Mouse (Mus musculus): ENCODE results near the gene Gm45208. TPM values are rescaled to one million over a fixed set of nuclear protein-coding genes. Genes with fewer than 3 reads are reported as not detected.
A peak's percentile ranks its signal among the peaks of the same experiment; 100 is the strongest.
"Not testable (repeated sequence)": the region's sequence is repeated elsewhere in the genome, so short reads cannot be mapped to it uniquely, and the experiment has no call there.

Gene Gm45208
- total RNA-seq, 1 experiment from 2014 or later: 0.52 TPM

DNA sequence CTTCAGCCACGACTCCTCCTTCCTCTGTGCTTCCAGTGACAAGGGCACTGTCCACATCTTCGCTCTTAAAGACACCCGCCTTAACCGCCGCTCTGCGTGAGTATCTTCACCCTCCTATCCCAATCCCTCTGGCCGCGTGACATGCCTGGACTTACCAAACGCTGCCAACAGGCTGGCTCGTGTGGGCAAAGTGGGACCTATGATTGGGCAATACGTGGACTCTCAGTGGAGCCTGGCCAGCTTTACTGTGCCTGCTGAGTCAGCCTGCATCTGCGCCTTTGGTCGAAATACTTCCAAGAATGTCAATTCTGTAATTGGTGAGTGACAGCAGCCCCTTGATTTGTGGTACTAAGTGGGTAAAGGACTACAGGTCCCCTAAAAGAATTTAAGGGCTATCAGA is 5.1 kb downstream of the Gm45208 start:
- peak; percentile 61 for DNase-seq

DNA sequence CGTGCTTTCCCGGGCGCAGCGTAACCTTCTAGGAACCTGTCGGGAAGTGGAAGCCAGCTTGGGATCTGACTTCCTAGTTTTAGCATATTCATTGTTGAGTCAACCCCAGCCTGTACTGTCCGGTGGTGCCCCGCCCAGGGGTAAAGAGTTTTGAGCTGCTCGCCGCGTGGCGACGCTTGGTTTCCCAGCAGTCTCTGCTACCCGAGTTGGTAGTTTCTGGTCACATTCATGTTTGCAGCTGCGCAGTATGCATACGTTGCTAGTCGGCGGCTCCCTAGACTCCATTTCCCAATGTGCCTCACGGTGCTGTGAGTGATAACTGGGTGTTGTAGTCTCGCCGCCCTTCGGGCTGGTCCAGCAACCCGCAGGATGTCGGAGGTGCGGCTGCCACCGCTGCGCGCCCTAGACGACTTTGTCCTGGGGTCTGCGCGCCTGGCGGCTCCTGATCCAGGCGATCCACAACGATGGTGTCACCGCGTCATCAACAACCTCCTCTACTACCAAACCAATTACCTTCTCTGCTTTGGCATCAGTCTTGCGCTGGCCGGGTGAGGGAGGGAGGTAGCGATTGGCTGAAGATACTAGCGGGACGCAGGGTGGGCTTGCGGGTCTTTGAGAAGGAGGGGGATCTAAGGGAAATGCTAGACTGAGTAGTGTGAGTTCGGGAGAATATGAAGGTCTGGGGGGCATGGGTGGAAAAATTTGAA is 6.3 kb downstream of the Gm45208 start, which contains the start of gene Praf2:
Gene Praf2, plus strand, starts transcription at position 225 of the 707 bp plus-strand sequence.
- DNase-seq: peak; percentile 81

DNA sequence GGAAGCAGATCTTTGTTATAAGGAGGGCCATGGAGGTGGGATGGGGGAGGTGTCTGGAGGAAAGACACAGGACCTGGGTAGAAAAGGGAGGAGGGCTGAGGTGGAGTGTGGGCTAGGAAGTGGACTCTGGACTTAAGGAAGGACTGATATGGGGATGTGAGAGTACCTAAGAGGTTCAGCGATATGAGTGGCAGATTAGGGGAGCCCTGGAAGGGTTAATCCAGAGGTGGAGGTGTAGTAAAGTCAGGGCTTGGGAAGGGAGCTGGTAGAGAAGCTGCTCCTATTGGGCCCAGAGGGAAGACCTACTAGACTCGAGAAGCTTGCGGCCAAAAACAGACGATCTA is 6.8 kb downstream of the Gm45208 start:
- no peak for DNase-seq

DNA sequence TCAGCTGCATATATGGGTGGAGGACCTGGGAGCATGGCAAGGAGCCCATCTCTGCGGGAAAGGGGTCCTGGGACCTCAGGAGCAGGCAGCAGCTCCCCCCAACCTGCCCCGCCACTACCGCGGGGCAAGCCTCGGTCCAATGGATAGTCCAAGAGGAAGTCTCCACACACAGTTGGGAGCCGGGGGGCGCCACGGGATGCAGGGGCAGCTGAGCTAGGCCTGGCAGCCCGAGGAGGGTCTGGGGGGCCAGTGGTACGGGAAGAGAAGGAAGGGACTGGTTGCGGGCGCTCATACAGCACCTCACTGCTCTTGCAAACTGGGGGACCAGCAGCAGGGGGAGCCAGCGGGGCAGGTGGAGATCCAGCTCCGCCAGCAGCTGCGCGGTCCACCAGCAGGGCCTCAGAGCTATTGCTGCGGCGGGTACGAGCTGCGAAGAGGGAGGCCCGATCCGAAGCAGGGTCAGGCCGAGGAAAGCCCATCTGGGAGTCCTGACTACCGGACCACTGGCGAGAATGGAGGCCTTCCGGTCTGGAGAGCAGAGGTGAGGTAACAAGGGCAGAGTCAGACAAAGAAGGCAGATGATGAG is 11.6 kb downstream of the Gm45208 start:
- peak; percentile 87 for DNase-seq

DNA sequence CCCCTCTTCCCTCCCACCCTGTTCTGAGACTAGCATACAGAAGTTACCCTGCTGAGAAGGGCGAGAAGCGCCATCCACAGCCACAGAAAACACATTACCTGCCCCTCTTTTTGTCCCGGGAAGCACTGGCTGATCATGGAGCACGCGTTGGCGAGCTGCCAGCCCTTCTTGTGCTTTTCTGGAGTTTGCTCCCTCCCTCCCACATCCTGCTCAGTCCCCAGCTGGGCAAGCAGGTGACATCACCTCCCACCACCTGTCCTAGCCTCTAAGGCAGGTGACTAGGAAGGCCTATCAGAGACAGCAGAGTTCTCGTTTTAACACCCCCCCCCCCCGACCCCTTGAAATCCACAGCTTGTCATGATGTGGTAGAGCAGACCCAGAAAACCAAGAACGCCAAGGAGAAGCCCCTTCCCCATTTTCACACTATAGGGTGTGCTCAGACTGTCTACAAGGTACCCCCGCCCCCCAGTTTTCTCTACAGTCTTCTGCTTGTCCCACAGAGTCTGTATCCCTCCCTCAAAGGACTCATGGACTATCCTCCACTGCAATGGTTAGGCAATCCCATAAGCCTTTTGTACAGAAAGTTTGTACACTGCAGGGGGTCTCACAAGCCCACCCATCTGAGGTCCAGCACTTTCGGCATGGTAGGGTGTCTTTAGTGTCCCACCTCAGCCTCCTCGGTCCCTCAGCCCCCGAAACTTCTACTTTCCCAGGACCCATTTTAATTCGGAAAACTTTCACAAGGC is 17.5 kb downstream of the Gm45208 start:
- no peak for DNase-seq

DNA sequence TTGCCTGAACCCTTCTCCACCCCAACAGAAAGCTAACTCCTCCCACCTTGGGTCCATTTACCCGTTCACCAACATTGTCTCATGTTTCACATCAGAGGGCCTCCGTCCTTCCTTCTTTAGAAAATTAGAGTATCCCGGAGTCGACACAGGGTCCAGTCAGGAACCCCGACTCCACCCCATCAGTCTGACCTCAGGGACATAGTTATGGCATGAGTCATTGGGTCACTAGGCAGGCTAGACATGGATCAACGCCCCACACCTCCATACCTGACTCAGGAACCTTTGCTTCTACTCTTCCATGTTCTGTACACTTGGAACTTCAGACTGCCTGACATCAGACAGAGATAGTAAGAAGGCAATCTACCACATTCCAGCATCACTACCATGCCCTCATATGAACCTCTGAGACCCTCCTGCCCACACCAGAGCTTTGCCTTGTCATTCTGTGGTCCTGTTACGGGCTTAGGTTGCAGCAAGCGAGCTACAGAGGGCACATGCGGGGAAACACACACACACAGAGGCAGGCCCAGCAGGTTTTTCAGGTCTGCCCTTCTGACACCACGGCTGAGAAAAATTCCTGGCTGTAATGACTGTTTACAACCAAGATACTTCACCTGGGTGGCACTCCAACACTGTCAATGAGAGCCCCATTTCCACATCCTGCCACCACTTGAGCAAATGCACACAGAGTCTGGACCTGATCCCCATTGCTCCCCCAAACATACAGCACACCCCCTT is 18.2 kb downstream of the Gm45208 start:
- no peak for DNase-seq

DNA sequence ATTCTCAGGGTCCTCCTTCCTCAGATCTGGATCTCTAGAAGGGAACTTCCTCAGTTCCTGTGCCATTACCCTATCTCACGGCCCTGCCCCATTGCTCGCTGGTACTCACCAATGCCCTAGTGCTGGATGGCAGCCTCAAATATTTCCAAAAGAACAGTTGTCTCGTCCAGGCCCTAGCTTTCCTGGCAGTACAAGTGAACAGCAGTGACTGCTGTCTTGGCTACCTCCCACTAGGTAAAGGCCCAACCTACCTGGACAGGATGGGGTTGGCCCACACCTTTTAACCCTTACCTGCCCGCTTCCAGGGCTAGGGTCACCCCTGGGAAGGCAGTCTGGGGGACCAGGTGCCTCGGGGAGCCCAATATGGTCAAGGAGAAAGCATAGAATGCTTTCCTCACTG is 19.1 kb downstream of the Gm45208 start:
- DNase-seq: no peak

DNA sequence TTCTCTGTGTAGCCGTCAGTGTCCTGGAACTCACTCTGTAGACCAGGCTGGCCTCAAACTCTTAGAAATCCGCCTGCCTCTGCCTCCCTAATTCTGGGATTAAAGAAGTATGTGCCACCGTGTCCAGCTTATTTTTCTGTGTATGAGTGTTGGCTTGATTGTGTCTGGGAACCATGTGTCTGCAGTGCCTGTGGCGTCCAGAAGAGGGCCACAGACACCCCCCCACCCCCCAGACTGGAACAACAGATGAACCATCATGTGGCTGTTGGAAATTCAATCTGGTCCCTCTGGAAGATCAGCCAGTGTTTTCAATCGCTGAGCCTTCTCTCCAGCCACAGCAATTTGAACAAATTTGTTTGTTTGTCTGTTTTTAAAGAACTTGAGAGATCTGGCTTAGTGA is 21.4 kb downstream of the Gm45208 start:
- DNase-seq: no peak

DNA sequence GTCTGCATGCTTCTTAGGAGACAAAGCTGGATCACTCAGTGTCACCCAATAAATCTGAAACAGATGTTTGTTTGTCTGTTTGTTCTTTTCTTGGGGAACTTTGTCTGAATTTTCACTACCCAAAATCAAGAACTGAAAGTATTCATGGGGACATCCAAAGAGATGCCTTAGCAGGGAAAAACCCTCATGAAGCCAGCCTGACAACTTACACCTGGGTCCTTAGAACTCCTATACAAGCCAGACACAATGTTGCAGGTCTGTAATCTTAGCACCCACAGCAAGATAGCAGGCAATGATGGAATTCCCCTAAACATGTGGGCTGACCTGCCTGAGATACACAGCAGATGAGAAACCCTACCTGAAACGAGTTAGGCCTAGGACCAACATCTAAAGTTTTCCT is 22.9 kb downstream of the Gm45208 start:
- no peak for DNase-seq

DNA sequence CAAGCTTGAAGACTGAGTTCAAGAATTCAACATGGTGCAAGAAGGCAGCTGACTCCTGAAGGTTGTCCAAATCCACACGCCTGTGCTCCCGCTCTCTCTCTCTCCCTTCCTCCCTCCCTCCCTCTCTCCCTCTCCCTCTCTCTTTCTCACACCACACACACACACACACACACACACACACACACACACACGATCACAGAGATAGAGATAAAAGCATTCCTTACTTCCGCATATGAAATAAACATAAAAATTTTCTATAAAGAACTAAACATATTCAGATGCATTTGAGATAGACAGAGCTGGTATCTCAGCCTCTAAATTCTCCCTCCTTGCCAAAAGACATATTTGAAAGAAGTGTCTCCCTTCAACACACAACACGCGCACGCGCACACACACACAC is 23.4 kb downstream of the Gm45208 start:
- DNase-seq: no peak

DNA sequence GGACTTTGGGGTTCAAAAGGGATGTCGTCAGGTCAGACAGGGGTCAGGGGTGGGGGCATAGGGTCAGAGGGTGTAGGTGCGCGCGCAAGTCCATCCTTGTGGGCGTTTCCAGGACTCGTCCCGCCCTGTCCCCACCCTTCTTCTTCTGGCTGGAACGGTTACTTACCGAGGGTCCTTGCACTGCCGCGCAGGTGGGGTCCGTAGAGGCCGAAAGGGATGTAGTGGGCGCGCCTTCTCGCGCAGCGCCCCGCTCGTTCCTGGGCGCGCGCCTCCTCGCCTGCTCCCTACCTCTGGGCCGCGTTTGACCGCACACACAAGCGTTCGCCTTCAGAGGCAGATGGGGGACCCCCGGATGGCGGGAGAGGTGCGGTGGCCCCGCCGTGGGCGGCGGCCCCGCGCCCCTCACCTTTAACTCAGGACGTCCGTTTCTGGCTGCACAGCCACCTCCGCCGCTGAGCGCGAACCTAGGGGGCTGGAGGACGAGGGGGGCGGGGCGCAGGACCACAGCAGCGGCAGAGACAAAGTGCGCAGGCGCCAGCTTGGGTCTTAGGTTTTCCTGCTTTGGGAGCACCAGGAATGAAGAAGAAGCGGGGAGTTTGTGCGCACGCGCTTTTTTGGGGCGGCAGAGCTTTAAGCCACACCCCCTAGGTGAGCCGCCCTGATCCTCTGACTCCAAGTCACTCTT is 28.5 kb downstream of the Gm45208 start, which contains the start of gene Ccdc120:
Gene Ccdc120, minus strand, starts transcription at position 474 of the 685 bp plus-strand sequence.
- DNase-seq: peak; percentile 73

DNA sequence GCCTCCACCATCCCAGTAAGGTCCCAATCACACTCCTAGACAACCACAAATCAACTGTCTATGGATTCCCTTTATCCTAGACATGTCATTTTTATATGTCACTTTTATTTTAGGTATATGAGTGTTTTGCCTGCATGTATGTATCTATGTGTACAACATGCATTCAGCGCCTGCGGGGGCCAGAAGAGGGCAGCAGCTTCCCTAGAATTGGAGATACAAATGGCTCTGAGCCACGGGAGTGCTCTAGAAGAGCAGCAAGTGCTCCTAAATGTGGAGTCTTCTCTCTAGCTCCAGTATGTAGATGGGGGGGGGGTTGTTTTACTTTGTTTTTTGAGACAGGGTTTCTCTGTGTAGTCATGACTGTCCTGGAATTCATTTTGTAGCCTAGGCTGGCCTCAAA is 31.6 kb downstream of the Gm45208 start:
- DNase-seq: not testable (repeated sequence)

DNA sequence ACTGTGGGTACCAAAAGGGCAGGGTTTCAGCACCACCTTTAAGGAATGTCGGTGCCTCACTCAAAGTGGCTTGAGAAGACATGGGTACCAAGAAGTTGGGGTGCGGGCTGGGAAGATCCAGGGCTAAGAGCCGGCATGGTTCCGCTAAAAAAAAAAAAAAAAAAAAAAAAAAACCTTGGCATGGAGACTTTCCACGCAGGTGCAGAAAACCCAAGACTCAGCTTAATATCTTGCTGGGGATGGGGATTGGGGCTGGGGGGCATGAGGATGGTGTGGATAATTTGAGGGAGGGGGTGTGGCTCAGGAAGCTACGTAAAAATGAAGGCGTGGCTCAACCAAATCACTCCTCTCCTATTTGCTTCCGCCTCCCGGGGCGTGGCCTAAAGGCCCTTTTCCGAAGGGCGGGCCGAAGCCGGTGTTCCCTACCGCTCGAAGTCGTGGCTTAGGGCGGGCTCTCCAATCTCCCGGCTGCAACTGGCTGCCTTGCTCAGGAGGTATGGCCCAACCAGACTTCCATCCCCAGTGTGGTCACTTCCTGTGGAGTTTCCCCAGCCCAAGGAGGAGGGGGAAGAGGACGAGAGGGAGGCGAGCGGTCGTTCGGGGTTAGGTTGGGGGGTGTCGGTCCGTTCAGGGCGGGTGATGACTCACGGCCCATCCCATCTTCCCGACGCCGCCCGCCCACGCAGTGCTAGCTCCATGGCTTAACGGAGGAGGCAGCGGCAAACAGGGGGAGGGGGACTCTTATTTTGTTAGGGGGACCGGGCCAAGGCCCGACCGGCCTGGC is 40.3 kb downstream of the Gm45208 start, which contains the start of gene Tfe3:
Gene Tfe3, plus strand, starts transcription at position 424 of the 784 bp plus-strand sequence.
- peak; percentile 94 for DNase-seq

DNA sequence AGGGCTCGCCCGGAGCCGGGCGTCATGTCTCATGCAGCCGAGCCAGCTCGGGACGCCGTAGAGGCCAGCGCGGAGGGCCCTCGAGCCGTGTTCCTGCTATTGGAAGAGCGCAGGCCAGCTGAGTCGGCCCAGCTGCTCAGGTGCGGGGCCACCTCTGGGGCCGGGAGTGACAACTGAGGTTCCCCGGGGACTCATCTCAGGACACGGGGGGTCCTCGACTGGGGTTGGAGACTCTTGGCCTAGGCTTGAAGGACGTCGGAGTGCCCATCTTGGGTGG is 40.8 kb downstream of the Gm45208 start:
- no peak for DNase-seq

DNA sequence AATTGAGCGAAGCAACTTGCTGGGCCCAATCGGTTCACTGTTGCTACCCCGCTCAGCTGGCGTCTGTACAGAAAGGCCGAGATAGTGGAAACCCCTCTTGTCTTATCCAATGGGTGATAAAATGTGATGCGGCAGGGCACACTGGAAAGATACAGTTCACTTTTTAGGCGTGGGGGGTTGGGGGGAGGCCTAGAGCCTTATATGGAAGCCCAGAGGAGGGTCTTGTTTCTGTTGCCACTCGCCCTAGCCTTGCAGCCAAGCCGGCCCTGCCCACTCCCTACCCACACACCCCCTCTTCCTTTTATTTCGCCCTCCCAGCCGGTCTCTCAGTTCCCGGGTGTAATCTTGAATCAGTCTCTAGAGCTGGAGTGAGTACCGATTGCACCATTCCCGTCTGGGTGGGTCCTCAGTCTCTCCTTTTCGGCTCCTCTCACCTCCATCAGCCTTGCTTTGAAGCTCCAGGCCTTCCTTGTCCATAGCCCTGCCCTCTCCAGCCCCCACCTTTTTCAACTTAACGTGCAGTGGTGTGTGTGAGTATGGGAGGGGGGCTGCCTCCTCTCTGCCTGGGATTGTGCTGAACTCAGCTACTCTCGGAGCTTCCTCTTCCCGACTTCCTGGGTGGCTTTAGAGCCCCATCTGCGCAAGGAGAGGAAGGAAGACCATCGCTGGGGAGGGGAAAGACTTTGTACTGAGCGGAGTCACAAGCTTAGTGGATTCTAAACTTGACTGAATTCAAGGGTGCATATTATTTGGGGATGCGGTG is 41.8 kb downstream of the Gm45208 start:
- DNase-seq: peak; percentile 29

DNA sequence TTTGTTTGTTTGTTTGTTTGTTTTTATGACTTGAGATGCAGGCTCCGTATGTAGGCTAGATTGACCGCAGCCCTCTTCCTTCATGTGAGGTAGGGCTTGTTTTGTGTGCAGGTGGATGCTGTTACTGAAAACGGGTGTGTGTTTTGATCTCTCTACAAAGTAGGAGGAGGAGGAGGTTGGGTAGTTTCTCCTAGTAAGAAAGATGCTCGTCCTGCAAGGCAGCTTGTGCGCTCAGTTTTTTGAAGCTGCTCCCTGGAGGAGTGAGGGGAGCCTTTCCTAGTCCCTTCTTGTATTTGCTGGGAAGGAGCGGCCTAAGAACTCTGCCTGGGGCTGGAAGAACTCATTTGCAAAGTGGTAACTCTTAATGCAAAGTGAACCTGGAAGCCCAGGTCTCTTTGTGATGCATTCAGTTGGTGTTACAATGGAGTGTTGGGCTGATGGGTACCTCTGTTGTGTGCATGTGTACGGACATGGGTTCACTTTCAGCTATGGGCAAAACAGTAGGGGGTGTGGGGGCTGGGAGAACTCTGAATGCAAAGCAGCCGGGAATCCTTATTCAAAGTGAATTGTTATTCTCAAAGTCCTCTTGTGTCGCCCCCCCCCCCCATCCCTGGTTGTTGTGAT is 42.7 kb downstream of the Gm45208 start:
- DNase-seq: no peak

DNA sequence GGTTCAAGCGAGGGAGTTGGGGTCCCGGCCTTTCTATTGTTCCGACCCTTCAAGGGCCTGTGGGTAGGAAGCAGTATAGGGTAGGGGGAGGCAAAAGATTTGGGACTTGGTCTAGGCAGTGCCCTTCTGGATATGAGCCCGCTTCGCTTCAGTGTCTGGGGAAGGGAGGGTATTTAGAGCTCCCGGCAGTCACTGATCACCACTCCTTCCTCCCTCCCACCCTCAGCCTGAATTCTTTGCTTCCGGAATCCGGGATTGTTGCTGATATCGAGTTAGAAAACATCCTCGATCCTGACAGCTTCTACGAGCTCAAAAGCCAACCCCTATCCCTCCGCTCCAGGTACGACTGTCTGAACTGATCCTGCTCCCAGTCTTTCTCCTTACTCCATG is 43.2 kb downstream of the Gm45208 start:
- peak; percentile 19 for DNase-seq

DNA sequence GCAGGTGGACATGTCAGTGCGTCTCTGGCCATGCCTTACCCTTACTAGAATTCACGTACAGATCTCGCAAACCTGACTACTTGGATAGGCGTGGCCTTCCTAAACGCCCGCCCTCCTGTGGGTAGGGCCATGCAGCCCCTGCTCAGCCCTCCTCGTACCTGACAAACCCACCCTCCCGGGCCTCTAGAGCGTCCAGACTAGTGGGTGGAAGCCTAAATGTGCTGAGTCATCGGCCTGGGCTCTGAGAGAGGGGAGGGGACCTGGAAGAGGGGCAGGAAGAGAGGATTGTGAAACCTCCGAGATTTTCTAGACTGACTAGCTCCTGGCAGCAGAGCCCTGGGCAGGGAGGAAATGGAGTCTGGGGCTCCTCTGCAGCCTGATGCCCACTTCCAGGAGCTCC is 43.7 kb downstream of the Gm45208 start:
- peak; percentile 78 for DNase-seq

DNA sequence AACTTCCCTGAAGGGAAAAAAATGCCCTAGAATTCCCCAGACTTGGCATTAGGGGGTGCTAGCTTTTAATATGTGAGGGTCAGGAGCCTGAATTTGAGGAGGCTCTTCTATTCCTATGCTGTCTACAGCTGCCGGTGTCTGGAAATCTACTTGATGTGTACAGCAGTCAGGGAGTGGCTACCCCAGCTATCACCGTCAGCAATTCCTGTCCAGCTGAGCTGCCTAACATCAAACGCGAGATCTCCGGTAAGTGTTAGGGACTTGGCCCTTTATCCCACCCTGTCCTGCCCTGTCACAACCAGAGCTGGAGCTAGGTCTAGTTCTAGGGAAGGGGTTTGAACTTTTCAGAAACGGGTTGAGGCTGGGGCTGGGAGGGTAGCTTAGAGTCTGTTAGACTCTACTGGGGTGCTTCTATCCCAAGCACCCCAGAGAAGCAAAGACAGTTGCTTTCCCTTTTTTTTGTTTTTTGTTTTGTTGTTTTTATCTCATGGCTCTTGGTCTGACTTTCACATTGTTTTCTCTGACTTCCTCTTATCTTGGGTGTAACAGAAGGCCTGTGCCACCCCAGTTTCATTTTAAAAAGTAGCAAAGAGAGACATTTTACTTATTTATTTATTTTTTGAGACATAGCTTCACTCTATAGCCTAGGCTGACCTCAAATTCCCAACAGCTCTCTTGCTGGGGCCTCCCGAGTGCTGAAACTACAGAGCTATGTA is 47.4 kb downstream of the Gm45208 start:
- no peak for DNase-seq

All from adrenal gland, postnatal 14 days (tissue).